ENCODE assay signal across 8 mouse cellular contexts in genomic region chr4:129884041-129884930, GRCm38 (mm10). TPM values are rescaled to one million over a fixed set of nuclear protein-coding genes. Genes with fewer than 3 reads are reported as not detected.
DNase-seq lines count a peak whose midpoint lies in the region; ATAC-seq lines count a peak whose summit lies in the region.

No protein-coding gene starts in this region.

- H3K4me2 ChIP-seq in forebrain, embryonic 15.5 days (replicated peaks): peak overlapping the region; percentile 21; the same call in 1 of the 2 replicates
- peak overlapping the region; percentile 22; the same call in 1 of the 2 replicates for H3K4me2 ChIP-seq in neural tube, embryonic 15.5 days

- peak overlapping the region; percentile 50; the same call in 1 of the 2 replicates for H3K27ac ChIP-seq in forebrain, embryonic 15.5 days (replicated peaks)
- 0 out of 2 replicates have a peak overlapping the region, but pooled peaks have one; percentile 33 for H3K27ac ChIP-seq in neural tube, embryonic 15.5 days (replicated peaks)

- peaks cover 12% of the 10 kb centered on the region for H3K4me1 ChIP-seq in forebrain, embryonic 15.5 days
- peaks cover 17% of the 10 kb centered on the region for H3K4me1 ChIP-seq in neural tube, embryonic 15.5 days

- H3K27me3 ChIP-seq in forebrain, embryonic 15.5 days: no peaks in the 10 kb centered on the region
- no peaks in the 10 kb centered on the region for H3K27me3 ChIP-seq in neural tube, embryonic 15.5 days (replicated peaks)

- no peak overlapping the region for H3K4me3 ChIP-seq in forebrain, embryonic 15.5 days
- no peak overlapping the region for H3K4me3 ChIP-seq in neural tube, embryonic 15.5 days (replicated peaks)

- intact Hi-C loops in left cerebral cortex, postnatal 4 days (cut with DNase I): no loop called here

- DNase-seq in cerebellum, postnatal 10 days: peak; percentile 56 to 58
- DNase-seq in cerebellum, adult 11 months: no peak
- DNase-seq in B cell, adult 2 months: peak; percentile 31
- DNase-seq in left cerebral cortex, postnatal 4 days: peak; percentile 18
- no peak for DNase-seq in retina, embryonic 14.5 days (ENCODE audit: low spot score)
- DNase-seq in urinary bladder, postnatal 25 days (ENCODE audit: low spot score): no peak

- 42% methylated on average over 12 of the region's 12 CpGs for WGBS in forebrain, embryonic 15.5 days
- 55% methylated on average over 12 of the region's 12 CpGs for WGBS in neural tube, embryonic 15.5 days

- H3K36me3 ChIP-seq in forebrain, embryonic 15.5 days: no peaks in the 10 kb centered on the region
- H3K36me3 ChIP-seq in neural tube, embryonic 15.5 days: no peaks in the 10 kb centered on the region

- H3K9me3 ChIP-seq in forebrain, embryonic 15.5 days: no peaks in the 10 kb centered on the region
- no peaks in the 10 kb centered on the region for H3K9me3 ChIP-seq in neural tube, embryonic 15.5 days (replicated peaks)

- no peak overlapping the region for H3K9ac ChIP-seq in forebrain, embryonic 15.5 days (replicated peaks)
- H3K9ac ChIP-seq in neural tube, embryonic 15.5 days (replicated peaks): peak overlapping the region; percentile 26; the same call in 1 of the 2 replicates

- 0 out of 2 replicates have a peak, but pooled peaks have one; percentile 46 for ATAC-seq in forebrain, embryonic 15.5 days (replicated peaks)
- ATAC-seq in neural tube, embryonic 15.5 days (ENCODE audit: low FRiP score): no peak

RNA-seq across cellular contexts. Expression of gene Spocd1, which starts 44.8 kb away (rescaled TPM):
- not detected in 2 replicates for polyA plus RNA-seq in forebrain, embryonic 15.5 days (2015; fragmentation: Nextera tagmentation; extraction: Ambion mirVana)
- total RNA-seq in left cerebral cortex, postnatal 4 days (2021): under 1 TPM in 1 of 2 experiments, not detected in 1; 0.24 TPM
- polyA plus RNA-seq in neural tube, embryonic 15.5 days (2015; fragmentation: Nextera tagmentation; extraction: Ambion mirVana): 0.06 TPM in 1 of 2 replicates, not detected in the other

Comparison
In these comparisons a context has a peak if more than half of its experiments do, and no peak if none do; other contexts are left out.
1. DNase-seq: peak in cerebellum, postnatal 10 days (2 of 2), B cell, adult 2 months (2 of 2) and left cerebral cortex, postnatal 4 days (single experiment); none in cerebellum, adult 11 months (single experiment), retina, embryonic 14.5 days (single experiment) and urinary bladder, postnatal 25 days (single experiment).